Mouse (Mus musculus): ENCODE measurements at regions not wholly inside any gene's neighbourhood (a gene's known extent, or its start where the extent isn't known, plus 50 kb on each side); places are given as distances from the start of the nearest gene placed in this dataset.
A peak's percentile ranks its signal among the peaks of the same experiment; 100 is the strongest.

- H3K4me3 ChIP-seq (ENCODE audit: insufficient read depth, low read length), result no peak overlapping the region
- no peak for TF ChIP-seq CTCF (IDR thresholded peaks at IDR 0.05; ENCODE audit: low read depth, low read length)
- no peak for TF ChIP-seq POLR2A (IDR thresholded peaks at IDR 0.05; ENCODE audit: borderline replicate concordance, low read depth, low read length)
- H3K4me1 ChIP-seq (ENCODE audit: control insufficient read depth, insufficient read depth, low read length), result no peaks in the 10 kb centered on the region
- H3K27ac ChIP-seq (ENCODE audit: insufficient read depth, low read depth, low read length), result no peak overlapping the region
These were observed 83.9 kb upstream of the Dlg1 start for GRCm38 (mm10) chr16:31579318-31579717.

GRCm38 (mm10) chr16:31580779-31581178 lies 82.5 kb upstream of the Dlg1 start:
- H3K4me1 ChIP-seq (ENCODE audit: control insufficient read depth, insufficient read depth, low read length), result no peaks in the 10 kb centered on the region
- H3K27ac ChIP-seq (ENCODE audit: insufficient read depth, low read depth, low read length), result no peak overlapping the region
- H3K4me3 ChIP-seq (ENCODE audit: insufficient read depth, low read length), result no peak overlapping the region
- no peak for TF ChIP-seq POLR2A (IDR thresholded peaks at IDR 0.05; ENCODE audit: borderline replicate concordance, low read depth, low read length)
- TF ChIP-seq CTCF (IDR thresholded peaks at IDR 0.05; ENCODE audit: low read depth, low read length), result no peak

GRCm38 (mm10) chr16:31582885-31583284 lies 80.4 kb upstream of the Dlg1 start:
- Histone ChIP-seq H3K4me3 (ENCODE audit: insufficient read depth, low read length) (no peak overlapping the region), H3K27ac (ENCODE audit: insufficient read depth, low read depth, low read length) (no peak overlapping the region), H3K4me1 (ENCODE audit: control insufficient read depth, insufficient read depth, low read length) (peaks cover 6% of the 10 kb centered on the region)
- TF ChIP-seq CTCF (IDR thresholded peaks at IDR 0.05; ENCODE audit: low read depth, low read length) (no peak), POLR2A (IDR thresholded peaks at IDR 0.05; ENCODE audit: borderline replicate concordance, low read depth, low read length) (no peak)

- H3K27ac ChIP-seq (ENCODE audit: insufficient read depth, low read depth, low read length), result no peak overlapping the region
- no peak for TF ChIP-seq CTCF (IDR thresholded peaks at IDR 0.05; ENCODE audit: low read depth, low read length)
- TF ChIP-seq POLR2A (IDR thresholded peaks at IDR 0.05; ENCODE audit: borderline replicate concordance, low read depth, low read length), result no peak
- H3K4me3 ChIP-seq (ENCODE audit: insufficient read depth, low read length), result no peak overlapping the region
- peaks cover 6% of the 10 kb centered on the region for H3K4me1 ChIP-seq (ENCODE audit: control insufficient read depth, insufficient read depth, low read length)
These were observed 79.6 kb upstream of the Dlg1 start for GRCm38 (mm10) chr16:31583627-31584026.

- TF ChIP-seq POLR2A (IDR thresholded peaks at IDR 0.05; ENCODE audit: borderline replicate concordance, low read depth, low read length) (no peak), CTCF (IDR thresholded peaks at IDR 0.05; ENCODE audit: low read depth, low read length) (no peak)
These were observed 78.9 kb upstream of the Dlg1 start for GRCm38 (mm10) chr16:31584216-31584823.

GRCm38 (mm10) chr16:31587036-31587435 lies 76.2 kb upstream of the Dlg1 start:
- TF ChIP-seq POLR2A (IDR thresholded peaks at IDR 0.05; ENCODE audit: borderline replicate concordance, low read depth, low read length), result no peak
- no peak for TF ChIP-seq CTCF (IDR thresholded peaks at IDR 0.05; ENCODE audit: low read depth, low read length)
- Histone ChIP-seq H3K4me1 (ENCODE audit: control insufficient read depth, insufficient read depth, low read length) (peaks cover 19% of the 10 kb centered on the region), H3K27ac (ENCODE audit: insufficient read depth, low read depth, low read length) (no peak overlapping the region), H3K4me3 (ENCODE audit: insufficient read depth, low read length) (no peak overlapping the region)

More at GRCm38 (mm10) chr16:31584216-31584823, 78.9 kb upstream of the Dlg1 start:
- H3K4me1 ChIP-seq (ENCODE audit: control insufficient read depth, insufficient read depth, low read length), result peaks cover 7% of the 10 kb centered on the region
- H3K4me3 ChIP-seq (ENCODE audit: insufficient read depth, low read length), result no peak overlapping the region
- H3K27ac ChIP-seq (ENCODE audit: insufficient read depth, low read depth, low read length), result no peak overlapping the region

GRCm38 (mm10) chr16:31589576-31589975 lies 73.7 kb upstream of the Dlg1 start:
- TF ChIP-seq CTCF (IDR thresholded peaks at IDR 0.05; ENCODE audit: low read depth, low read length) (no peak), POLR2A (IDR thresholded peaks at IDR 0.05; ENCODE audit: borderline replicate concordance, low read depth, low read length) (no peak)
- peak overlapping the region; percentile 44; the same call in 1 of the 2 replicates for H3K27ac ChIP-seq (ENCODE audit: insufficient read depth, low read depth, low read length)

GRCm38 (mm10) chr16:31591565-31591964 lies 71.7 kb upstream of the Dlg1 start:
- TF ChIP-seq CTCF (IDR thresholded peaks at IDR 0.05; ENCODE audit: low read depth, low read length) (no peak), POLR2A (IDR thresholded peaks at IDR 0.05; ENCODE audit: borderline replicate concordance, low read depth, low read length) (no peak)
- Histone ChIP-seq H3K4me1 (ENCODE audit: control insufficient read depth, insufficient read depth, low read length) (peaks cover 36% of the 10 kb centered on the region), H3K27ac (ENCODE audit: insufficient read depth, low read depth, low read length) (no peak overlapping the region), H3K4me3 (ENCODE audit: insufficient read depth, low read length) (no peak overlapping the region)

More at GRCm38 (mm10) chr16:31589576-31589975, 73.7 kb upstream of the Dlg1 start:
- Histone ChIP-seq H3K4me1 (ENCODE audit: control insufficient read depth, insufficient read depth, low read length) (peaks cover 36% of the 10 kb centered on the region), H3K4me3 (ENCODE audit: insufficient read depth, low read length) (no peak overlapping the region)

- H3K4me3 ChIP-seq (ENCODE audit: insufficient read depth, low read length), result peak overlapping the region; percentile 29; the same call in 1 of the 2 replicates
- no peak for TF ChIP-seq CTCF (IDR thresholded peaks at IDR 0.05; ENCODE audit: low read depth, low read length)
- no peak for TF ChIP-seq POLR2A (IDR thresholded peaks at IDR 0.05; ENCODE audit: borderline replicate concordance, low read depth, low read length)
- H3K4me1 ChIP-seq (ENCODE audit: control insufficient read depth, insufficient read depth, low read length), result peaks cover 34% of the 10 kb centered on the region
- H3K27ac ChIP-seq (ENCODE audit: insufficient read depth, low read depth, low read length), result peak overlapping the region; percentile 15
These were observed 71.0 kb upstream of the Dlg1 start for GRCm38 (mm10) chr16:31592014-31592871.

All from bone marrow macrophage, adult 2 months (primary cell).